Mouse (Mus musculus) thymus, postnatal 0 days (tissue): ENCODE data around the gene Commd1. TPM values are rescaled to one million over a fixed set of nuclear protein-coding genes. Genes with fewer than 3 reads are reported as not detected.
A peak's percentile ranks its signal among the peaks of the same experiment; 100 is the strongest.

ENCODE experiments used
- DNase-seq: peaks from one replicate; pipeline ENCODE4 v3.0.0-alpha.2; 2015; ENCODE audit warnings: low spot score
- polyA plus RNA-seq: library from polyadenylated mRNA; unstranded; fragments of >200 nt; fragmentation: Nextera tagmentation; extraction: Ambion mirVana; gene quantifications from 2 replicates; pipeline ENCODE4 v1.2.1, GENCODE M21; 2015

Commd1 gene
- polyA plus RNA-seq, 1 experiment from 2014 or later = 265 TPM

DNA sequence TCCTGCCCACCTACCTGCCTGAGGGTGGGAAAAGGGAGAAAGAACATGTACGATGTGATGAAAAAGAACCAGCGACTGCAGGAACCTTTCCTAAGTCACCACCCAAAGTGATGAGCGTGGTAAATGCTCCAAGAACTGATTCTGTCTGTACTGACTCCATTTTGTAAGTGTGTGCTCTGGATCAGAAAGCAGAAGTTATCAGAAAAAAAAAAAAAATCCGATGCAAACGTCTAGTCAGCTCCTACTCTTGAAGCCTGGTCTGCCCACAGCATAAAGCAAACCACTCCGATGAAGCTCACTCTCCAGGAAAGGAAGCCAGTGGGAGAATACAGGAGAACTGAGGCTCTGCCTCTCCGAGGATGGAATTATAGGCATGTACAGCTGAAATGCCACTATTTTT lies 29.5 kb downstream of the Commd1 start:
- no peak for DNase-seq

GRCm38 (mm10) chr11:22950131-22950530 lies 32.1 kb downstream of the Commd1 start:
- DNase-seq = peak; percentile 15

DNA sequence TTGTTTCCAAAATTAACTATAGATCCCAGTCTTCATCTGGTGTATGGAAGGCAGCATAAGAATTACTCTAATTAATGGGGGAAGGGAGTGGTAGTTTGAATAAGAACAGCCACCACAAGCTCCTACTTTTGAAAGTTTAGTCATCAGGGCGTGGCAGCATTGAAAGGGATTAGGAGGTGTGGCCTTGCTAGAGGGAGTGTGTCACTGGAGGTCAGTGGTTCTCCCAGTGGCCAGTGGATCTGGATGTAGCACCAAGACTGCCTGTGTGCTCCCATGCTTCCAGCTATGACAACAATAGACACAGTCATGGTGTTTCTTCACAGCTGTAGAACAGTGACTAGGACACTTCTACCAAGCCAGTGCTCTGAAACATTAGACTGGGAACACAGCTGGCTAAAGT lies 33.1 kb downstream of the Commd1 start:
- no peak for DNase-seq

DNA sequence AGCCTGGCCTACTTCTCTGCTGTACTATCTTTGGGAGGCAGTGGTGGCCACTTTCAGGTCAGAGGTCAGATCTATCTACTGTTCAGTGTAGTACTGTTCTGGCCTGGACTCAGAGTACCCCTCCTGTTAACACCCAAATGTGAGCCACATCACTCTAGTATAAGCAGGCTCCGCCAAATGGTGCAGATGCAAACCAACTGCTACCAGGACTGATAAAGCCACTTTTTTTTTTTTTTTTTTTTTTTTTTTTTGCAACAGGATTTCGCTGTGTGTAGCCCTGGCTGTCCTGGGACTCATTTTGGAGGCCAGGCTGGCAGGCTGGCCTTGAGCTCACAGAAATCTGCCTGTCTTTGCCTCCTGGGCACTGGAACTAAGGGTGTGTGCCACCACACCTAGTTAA lies 43.2 kb downstream of the Commd1 start:
- no peak for DNase-seq

DNA sequence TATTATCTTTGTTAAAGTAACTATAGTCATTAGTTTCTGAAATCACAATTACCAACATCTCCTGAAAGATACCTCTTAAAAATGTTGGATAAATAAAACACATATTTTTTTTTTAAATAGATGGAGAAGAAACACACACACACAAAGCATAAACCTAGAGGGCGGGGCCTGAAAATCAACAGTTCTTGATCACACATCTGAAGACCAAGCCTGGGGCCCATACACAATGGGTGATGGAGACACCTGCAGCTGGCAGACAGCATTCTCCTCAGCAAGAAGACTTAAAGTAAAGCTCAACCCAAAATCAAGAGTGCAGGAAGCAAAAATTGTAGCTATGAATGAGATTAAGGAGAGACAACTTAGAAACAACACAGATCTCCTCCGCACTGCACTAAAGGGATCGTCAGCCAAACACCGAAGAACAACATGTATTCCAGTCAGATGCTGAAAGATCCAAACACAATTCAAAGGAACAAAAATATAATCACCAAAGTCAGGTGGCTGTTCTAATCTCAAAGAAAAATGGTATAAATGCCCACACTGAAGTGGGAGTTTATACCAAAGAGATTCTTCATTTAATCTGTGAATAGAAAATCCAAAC lies 44.4 kb downstream of the Commd1 start:
- peak; percentile 79 for DNase-seq

GRCm38 (mm10) chr11:22936446-22937125 lies 45.6 kb downstream of the Commd1 start:
- peak; percentile 44 for DNase-seq

- no peak for DNase-seq
Observed at GRCm38 (mm10) chr11:22932167-22932566, 50.0 kb downstream of the Commd1 start.

GRCm38 (mm10) chr11:22931320-22931905 lies 50.8 kb downstream of the Commd1 start:
- no peak for DNase-seq

GRCm38 (mm10) chr11:22930129-22930528 lies 52.1 kb downstream of the Commd1 start:
- peak; percentile 13 for DNase-seq

DNA sequence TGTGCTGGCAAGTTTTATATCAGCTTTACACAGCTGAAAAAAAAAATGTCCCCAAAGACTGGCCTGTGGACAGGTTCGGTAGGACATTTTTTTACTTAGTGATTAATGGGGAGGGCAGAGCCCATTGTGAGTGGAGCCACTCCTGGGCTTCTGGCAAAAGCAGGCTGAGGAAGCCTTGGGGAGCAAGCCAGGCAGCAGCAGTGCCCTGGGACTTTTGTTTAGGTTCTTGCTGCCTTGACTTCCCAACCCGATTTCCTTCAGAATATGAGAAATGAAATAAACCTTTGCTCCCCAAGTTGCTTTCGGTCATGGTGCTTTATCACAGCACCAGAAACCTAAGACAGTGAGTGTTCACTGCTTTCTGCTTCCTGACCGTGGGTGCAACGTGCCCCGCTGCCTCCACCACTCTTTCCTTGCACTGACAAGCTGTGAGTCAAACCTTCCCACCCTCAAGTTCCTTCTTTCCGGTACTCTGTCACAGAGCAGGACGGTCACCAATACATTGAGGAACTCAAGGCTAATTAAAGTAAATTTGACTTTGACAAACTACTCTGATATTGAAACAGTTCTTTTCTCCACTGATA lies 53.5 kb downstream of the Commd1 start:
- DNase-seq = no peak

- no peak for DNase-seq
Observed at GRCm38 (mm10) chr11:22923606-22924005, 58.6 kb downstream of the Commd1 start.

DNA sequence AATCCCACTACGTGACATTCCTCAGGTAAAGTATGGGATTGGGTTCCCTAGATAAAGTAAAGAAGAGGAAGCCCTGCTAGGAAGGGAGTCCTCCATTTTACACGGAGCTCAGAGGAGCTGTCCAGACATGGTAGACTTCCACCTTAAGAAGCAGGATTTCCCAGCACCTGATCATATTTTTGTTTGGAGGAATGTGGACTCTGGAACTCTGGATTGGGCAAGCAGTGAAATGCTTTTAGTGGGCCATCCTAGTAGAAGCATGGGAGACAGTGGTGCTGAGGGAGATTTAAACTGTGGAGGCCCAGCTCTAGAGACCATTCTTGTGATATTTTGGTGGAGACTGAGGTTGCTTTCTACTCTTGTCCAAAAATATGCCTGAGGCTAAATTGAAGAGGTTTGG lies 59.6 kb downstream of the Commd1 start:
- no peak for DNase-seq

- no peak for DNase-seq
Observed at GRCm38 (mm10) chr11:22919336-22919735, 62.8 kb downstream of the Commd1 start.

- DNase-seq = no peak
Observed at GRCm38 (mm10) chr11:22917786-22918185, 64.4 kb downstream of the Commd1 start.

GRCm38 (mm10) chr11:22913744-22914143 lies 68.4 kb downstream of the Commd1 start:
- no peak for DNase-seq

- DNase-seq = no peak
Observed at GRCm38 (mm10) chr11:22911831-22912230, 70.4 kb downstream of the Commd1 start.

GRCm38 (mm10) chr11:22906453-22906865 lies 75.7 kb downstream of the Commd1 start:
- DNase-seq = no peak

GRCm38 (mm10) chr11:22902923-22903322 lies 79.3 kb downstream of the Commd1 start:
- no peak for DNase-seq

DNA sequence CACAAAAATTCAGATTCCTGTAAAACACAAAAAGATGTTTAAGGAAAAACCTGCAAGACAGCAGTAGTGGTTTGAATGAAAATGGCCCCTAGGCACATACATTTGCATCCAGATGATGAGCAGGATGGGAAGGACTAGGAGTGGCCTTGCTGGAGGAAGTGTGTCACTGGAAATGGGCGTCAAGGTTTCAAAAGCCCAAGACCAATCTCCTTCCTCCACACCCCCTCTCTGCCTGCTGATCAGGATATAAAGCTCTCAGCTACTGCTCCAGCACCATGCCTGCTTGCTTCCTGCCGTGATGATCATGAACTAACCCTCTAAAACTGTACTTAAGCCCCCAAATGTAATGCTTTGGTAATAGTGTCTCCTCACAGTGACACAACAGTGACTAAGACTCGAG lies 82.1 kb downstream of the Commd1 start:
- DNase-seq = no peak

DNA sequence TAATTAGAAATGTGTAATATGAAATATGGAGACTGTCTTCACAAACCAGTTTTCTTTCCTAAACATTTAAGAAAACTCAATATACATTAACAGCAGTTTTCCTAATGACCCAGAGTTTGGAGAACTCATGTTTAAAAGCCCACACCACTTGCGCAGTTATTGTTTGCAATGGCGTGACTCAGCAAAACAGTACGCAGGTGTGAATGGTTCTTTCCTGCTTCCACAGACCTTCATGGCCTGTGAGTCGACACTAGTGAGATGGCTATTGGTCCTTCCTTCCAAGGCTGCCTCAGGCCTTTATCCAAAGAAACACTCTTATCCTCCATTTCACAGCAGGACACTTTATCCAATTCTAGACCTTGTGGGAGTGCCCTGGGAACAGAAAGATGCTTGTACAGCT lies 84.5 kb downstream of the Commd1 start:
- DNase-seq = no peak

DNA sequence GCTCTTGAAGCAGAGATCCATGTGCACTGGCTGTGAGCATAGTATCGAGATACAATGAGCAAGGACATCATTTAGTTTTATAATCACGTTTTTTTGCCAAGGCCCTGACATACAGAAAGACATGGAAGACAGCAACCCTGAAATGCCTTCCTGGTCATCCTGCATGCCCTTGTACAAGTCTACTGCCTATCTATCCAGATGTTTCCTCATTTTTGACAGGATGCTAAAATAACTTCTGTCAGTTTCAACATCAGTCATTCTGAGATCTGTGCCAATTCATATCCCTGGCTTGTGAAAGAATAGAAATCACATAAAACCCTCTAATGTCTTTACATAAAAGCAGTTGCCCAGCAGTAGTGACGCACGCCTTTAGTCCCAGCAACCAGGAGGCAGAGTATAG lies 85.1 kb downstream of the Commd1 start:
- no peak for DNase-seq

GRCm38 (mm10) chr11:22893075-22893474 lies 89.1 kb downstream of the Commd1 start:
- DNase-seq = no peak

DNA sequence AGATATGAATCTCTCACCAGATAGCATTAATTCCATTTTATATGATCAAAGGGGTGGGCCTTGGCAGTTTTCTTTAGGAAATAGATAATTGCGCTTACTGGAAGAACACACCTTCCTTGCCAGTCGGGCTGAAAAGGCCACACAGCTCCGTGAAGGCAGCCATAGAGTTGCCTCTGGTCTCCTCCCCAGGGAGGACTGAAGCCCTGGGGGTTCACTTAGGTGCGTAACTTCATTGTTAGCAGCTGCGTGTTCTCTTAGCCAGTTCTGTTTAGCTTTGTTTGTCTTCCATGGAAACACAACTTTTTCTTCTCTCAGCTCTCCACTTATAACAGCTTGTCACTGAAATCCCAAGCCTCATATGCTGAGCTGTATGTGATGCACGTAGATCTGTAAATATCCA lies 89.7 kb downstream of the Commd1 start:
- DNase-seq = no peak
